Mouse (Mus musculus) ES-Bruce4 (cell line): Measurements from ENCODE around the gene Rwdd4a.

Source experiments
- CTCF ChIP-seq: IDR thresholded peaks from one replicate; pipeline ENCODE4 v1.8.1; 2011; ENCODE audit warnings: low read depth, low read length
- EP300 ChIP-seq: IDR thresholded peaks from 2 replicates; pipeline ENCODE4 v1.6.1; 2011; ENCODE audit warnings: low read depth, low read length; ENCODE audit not compliant: insufficient read depth
- POLR2A ChIP-seq: IDR thresholded peaks from one replicate; pipeline ENCODE4 v1.8.1; 2011; ENCODE audit warnings: low read length; ENCODE audit not compliant: insufficient read depth

- TF ChIP-seq CTCF (no peak), POLR2A (no peak), EP300 (no peak)
These were observed 24.8 kb downstream of the Rwdd4a start for GRCm38 (mm10) chr8:47558274-47558673.
